Mouse (Mus musculus): ENCODE results near the gene Lekr1. TPM values are rescaled to one million over a fixed set of nuclear protein-coding genes. Genes with fewer than 3 reads are reported as not detected.

Lekr1 gene
- polyA plus RNA-seq, 1 experiment: 0.32 TPM

DNA sequence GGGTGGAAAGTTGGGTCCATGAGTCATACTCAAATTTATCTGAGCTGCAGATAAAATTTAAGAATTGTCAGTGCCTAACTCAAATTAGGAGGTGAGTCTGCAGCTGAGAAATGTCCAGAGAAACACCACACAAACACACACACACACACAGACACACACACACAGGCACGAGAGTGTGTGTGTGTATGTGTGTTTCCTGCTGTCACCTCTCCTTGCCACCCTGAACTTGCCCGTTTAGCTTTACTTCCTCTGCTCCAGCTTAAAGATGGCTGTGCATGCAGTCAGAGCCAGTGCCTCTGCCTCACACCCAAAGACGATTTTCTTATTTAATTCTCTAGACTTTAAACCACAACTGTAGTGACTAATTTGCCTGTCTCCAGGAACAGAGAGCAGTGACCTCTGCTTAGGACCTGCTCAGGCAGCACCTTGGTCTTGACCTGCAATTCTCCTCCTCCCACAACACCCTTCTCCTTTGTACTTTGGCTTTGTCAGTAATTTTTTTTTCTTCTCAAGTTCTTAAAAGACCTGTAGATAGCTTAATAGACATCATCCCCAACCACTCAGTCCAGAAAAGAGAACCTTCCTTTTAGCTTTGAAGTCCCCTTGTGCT is 124.2 kb downstream of the Lekr1 start:
- TF ChIP-seq POLR2A (IDR thresholded peaks at IDR 0.05; ENCODE audit: low read depth, low read length) (no peak), CTCF (IDR thresholded peaks at IDR 0.05; ENCODE audit: extremely low read depth, insufficient read length, insufficient replicate concordance, low read depth, low read length) (no peak)
- WGBS: 37% methylated on average over 3 of the region's 3 CpGs
- no peak overlapping the region for H3K27ac ChIP-seq (ENCODE audit: insufficient read depth, low read depth, low read length)

DNA sequence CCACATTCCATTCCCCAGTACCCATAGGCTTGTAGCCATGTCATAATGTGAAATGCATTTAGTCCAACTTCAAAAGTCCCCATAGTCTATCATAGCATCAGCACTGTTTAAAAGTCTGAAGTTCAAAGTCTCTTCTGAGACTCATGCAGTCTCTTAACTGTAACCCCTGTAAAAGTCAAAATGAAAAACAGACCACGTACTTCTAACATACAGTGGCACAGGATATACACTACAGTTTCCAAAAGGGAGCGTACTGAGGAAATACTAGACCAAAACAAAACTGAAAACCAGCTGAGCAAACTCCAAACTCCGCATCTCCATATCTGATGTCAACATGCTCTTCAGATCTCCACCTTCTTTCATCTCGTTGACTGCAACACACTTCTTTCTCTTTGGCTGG is 127.5 kb downstream of the Lekr1 start:
- no peaks in the 10 kb centered on the region for H3K27me3 ChIP-seq (ENCODE audit: control insufficient read depth, insufficient read depth, low read length)
- TF ChIP-seq CTCF (IDR thresholded peaks at IDR 0.05; ENCODE audit: extremely low read depth, insufficient read length, insufficient replicate concordance, low read depth, low read length) (no peak), POLR2A (IDR thresholded peaks at IDR 0.05; ENCODE audit: low read depth, low read length) (no peak)
- no peaks in the 10 kb centered on the region for H3K4me1 ChIP-seq (ENCODE audit: control insufficient read depth, insufficient read depth, insufficient read length, low read length)
- H3K36me3 ChIP-seq (ENCODE audit: control insufficient read depth, insufficient read depth, low read length): no peaks in the 10 kb centered on the region
- WGBS: 74% methylated on average over 4 of the region's 4 CpGs
- no peak overlapping the region for H3K27ac ChIP-seq (ENCODE audit: insufficient read depth, low read depth, low read length)
- H3K4me3 ChIP-seq (ENCODE audit: low read depth, low read length): no peak overlapping the region

More for the DNA sequence above, 124.2 kb downstream of the Lekr1 start:
- Histone ChIP-seq H3K4me1 (ENCODE audit: control insufficient read depth, insufficient read depth, insufficient read length, low read length) (no peaks in the 10 kb centered on the region), H3K36me3 (ENCODE audit: control insufficient read depth, insufficient read depth, low read length) (no peaks in the 10 kb centered on the region), H3K27me3 (ENCODE audit: control insufficient read depth, insufficient read depth, low read length) (no peaks in the 10 kb centered on the region), H3K4me3 (ENCODE audit: low read depth, low read length) (no peak overlapping the region)

DNA sequence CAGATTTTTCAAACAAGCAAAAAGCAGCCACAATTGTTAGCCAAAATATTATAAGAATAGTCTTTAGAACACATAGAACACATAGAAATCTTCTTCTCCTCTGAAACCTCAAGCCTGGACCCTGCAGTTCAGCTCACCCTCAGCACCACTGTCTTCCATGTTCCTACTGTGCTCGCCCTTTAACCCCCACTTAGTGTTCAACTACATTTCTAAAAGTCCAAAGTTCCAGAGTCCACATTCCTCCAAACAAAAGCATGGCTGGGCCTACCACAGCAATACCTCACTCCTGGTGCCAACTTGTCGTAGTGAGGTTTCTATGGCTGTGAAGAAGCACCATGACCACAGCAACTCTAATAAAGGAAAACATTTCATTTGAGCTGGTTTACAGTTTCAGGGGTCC is 128.7 kb downstream of the Lekr1 start:
- WGBS: 74% methylated on average over 2 of the region's 2 CpGs
- H3K4me1 ChIP-seq (ENCODE audit: control insufficient read depth, insufficient read depth, insufficient read length, low read length): no peaks in the 10 kb centered on the region
- no peak for TF ChIP-seq CTCF (IDR thresholded peaks at IDR 0.05; ENCODE audit: extremely low read depth, insufficient read length, insufficient replicate concordance, low read depth, low read length)
- TF ChIP-seq POLR2A (IDR thresholded peaks at IDR 0.05; ENCODE audit: low read depth, low read length): no peak
- no peak overlapping the region for H3K27ac ChIP-seq (ENCODE audit: insufficient read depth, low read depth, low read length)
- H3K4me3 ChIP-seq (ENCODE audit: low read depth, low read length): no peak overlapping the region
- no peaks in the 10 kb centered on the region for H3K36me3 ChIP-seq (ENCODE audit: control insufficient read depth, insufficient read depth, low read length)
- no peaks in the 10 kb centered on the region for H3K27me3 ChIP-seq (ENCODE audit: control insufficient read depth, insufficient read depth, low read length)

DNA sequence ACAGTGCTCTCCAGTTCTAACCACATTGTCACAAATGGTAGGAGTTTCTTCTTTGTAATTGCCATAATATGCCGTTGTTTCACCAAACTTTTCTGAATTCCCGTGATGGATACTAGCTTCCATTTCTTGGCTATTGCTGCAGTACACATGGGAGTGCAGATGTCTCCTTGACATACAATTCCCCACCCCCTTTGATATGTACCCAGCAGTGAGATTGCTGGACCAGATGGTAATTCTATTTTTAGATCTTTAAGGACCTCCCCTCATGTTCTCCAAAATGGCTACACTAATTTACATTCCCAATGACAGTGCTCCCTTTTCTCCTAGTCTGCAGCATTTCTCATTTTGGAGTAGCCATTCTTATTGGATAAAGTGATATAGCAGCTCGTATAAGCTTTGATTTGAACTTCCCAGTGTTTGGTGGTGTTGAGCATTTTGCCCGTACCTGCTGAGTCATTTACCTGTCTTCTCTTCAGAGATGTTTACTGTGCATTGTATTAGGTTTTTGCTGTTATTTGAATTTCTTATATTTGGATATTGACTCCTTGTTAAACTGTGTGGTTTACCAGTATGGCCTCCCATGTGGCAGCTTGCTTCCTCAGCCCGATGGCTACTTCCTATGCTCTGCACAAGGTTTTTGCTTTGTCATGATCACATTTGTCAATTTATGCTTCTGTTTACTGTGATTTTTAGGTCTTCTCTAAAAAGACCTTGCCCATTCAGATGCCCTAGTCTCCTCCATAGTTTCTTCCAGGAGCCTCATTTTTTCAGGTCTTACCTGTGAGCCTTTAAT is 131.5 kb downstream of the Lekr1 start:
- Histone ChIP-seq H3K27ac (ENCODE audit: insufficient read depth, low read depth, low read length) (no peak overlapping the region), H3K27me3 (ENCODE audit: control insufficient read depth, insufficient read depth, low read length) (no peaks in the 10 kb centered on the region), H3K4me3 (ENCODE audit: low read depth, low read length) (no peak overlapping the region), H3K36me3 (ENCODE audit: control insufficient read depth, insufficient read depth, low read length) (no peaks in the 10 kb centered on the region), H3K4me1 (ENCODE audit: control insufficient read depth, insufficient read depth, insufficient read length, low read length) (no peaks in the 10 kb centered on the region)
- WGBS: 92% methylated on average over 5 of the region's 5 CpGs
- no peak for TF ChIP-seq POLR2A (IDR thresholded peaks at IDR 0.05; ENCODE audit: low read depth, low read length)
- TF ChIP-seq CTCF (IDR thresholded peaks at IDR 0.05; ENCODE audit: extremely low read depth, insufficient read length, insufficient replicate concordance, low read depth, low read length): no peak

GRCm38 (mm10) chr3:65800962-65801361 is 134.9 kb downstream of the Lekr1 start:
- Histone ChIP-seq H3K4me1 (ENCODE audit: control insufficient read depth, insufficient read depth, insufficient read length, low read length) (no peaks in the 10 kb centered on the region), H3K36me3 (ENCODE audit: control insufficient read depth, insufficient read depth, low read length) (no peaks in the 10 kb centered on the region), H3K4me3 (ENCODE audit: low read depth, low read length) (no peak overlapping the region), H3K27ac (ENCODE audit: insufficient read depth, low read depth, low read length) (no peak overlapping the region), H3K27me3 (ENCODE audit: control insufficient read depth, insufficient read depth, low read length) (no peaks in the 10 kb centered on the region)
- 74% methylated on average over 4 of the region's 4 CpGs for WGBS
- TF ChIP-seq CTCF (IDR thresholded peaks at IDR 0.05; ENCODE audit: extremely low read depth, insufficient read length, insufficient replicate concordance, low read depth, low read length) (no peak), POLR2A (IDR thresholded peaks at IDR 0.05; ENCODE audit: low read depth, low read length) (no peak)

GRCm38 (mm10) chr3:65802185-65802584 is 136.2 kb downstream of the Lekr1 start:
- TF ChIP-seq CTCF (IDR thresholded peaks at IDR 0.05; ENCODE audit: extremely low read depth, insufficient read length, insufficient replicate concordance, low read depth, low read length): no peak
- TF ChIP-seq POLR2A (IDR thresholded peaks at IDR 0.05; ENCODE audit: low read depth, low read length): no peak
- Histone ChIP-seq H3K27ac (ENCODE audit: insufficient read depth, low read depth, low read length) (no peak overlapping the region), H3K4me1 (ENCODE audit: control insufficient read depth, insufficient read depth, insufficient read length, low read length) (no peaks in the 10 kb centered on the region), H3K4me3 (ENCODE audit: low read depth, low read length) (no peak overlapping the region), H3K36me3 (ENCODE audit: control insufficient read depth, insufficient read depth, low read length) (no peaks in the 10 kb centered on the region), H3K27me3 (ENCODE audit: control insufficient read depth, insufficient read depth, low read length) (no peaks in the 10 kb centered on the region)
- 78% methylated on average over 5 of the region's 5 CpGs for WGBS

DNA sequence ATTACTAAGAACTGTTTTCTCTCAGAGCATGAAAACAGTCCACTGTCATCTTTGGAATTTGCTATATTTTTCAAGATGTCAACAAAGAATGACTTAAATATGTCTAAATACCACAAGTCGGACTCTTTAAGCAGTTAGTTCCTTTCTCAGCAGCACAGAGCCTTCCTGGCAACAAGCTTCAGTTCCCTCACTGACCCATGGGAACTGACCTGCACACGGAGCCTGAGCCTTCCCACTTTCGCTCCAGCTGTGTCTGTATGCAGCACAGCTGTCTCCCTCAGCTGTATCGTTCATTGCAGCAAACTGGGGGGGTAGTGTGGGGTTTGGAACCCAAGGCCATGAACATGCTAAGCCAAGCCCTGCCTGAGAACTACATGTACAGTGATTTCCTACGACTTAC is 136.8 kb downstream of the Lekr1 start:
- H3K27me3 ChIP-seq (ENCODE audit: control insufficient read depth, insufficient read depth, low read length): no peaks in the 10 kb centered on the region
- no peaks in the 10 kb centered on the region for H3K36me3 ChIP-seq (ENCODE audit: control insufficient read depth, insufficient read depth, low read length)
- no peaks in the 10 kb centered on the region for H3K4me1 ChIP-seq (ENCODE audit: control insufficient read depth, insufficient read depth, insufficient read length, low read length)
- WGBS: 51% methylated on average over 5 of the region's 5 CpGs
- TF ChIP-seq CTCF (IDR thresholded peaks at IDR 0.05; ENCODE audit: extremely low read depth, insufficient read length, insufficient replicate concordance, low read depth, low read length) (no peak), POLR2A (IDR thresholded peaks at IDR 0.05; ENCODE audit: low read depth, low read length) (no peak)
- H3K4me3 ChIP-seq (ENCODE audit: low read depth, low read length): no peak overlapping the region
- no peak overlapping the region for H3K27ac ChIP-seq (ENCODE audit: insufficient read depth, low read depth, low read length)

Data from small intestine, adult 2 months (tissue).